Mouse (Mus musculus): ENCODE results near the gene Morc3.

Gene Morc3

DNA sequence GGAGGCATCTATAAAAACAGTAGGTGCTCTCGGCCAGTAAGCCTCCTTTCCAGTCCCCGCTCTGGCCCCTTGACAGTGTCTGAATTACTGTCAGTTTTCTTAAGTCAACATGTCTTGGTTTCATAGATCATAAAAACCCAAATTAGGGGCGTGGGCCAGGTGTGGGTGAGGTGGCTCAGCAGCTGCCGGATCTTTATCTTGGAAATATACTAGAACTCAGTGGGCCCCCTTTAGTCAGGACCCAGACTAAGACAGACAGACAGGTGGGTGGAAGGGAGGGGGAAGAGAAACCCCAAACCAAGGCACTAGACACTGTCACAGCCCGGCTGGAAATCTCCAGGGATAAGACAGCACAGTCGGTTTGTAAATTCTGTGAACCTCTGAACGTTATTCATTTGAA lies 91.9 kb downstream of the Morc3 start:
- no peak for DNase-seq (ENCODE audit: low spot score)

All from left cerebral cortex, adult 11 months (tissue).